Mouse (Mus musculus): ENCODE data around the gene Fry. TPM values are rescaled to one million over a fixed set of nuclear protein-coding genes. Genes with fewer than 3 reads are reported as not detected.

The Fry gene
- total RNA-seq, 2 experiments from 2014 or later = 18.4 to 26.7 TPM

- ATAC-seq (replicated peaks; ENCODE audit: poor library complexity, severe bottlenecking) = no peak
Measured at GRCm38 (mm10) chr5:150370291-150370690, 251.8 kb downstream of the Fry start.

- no peak for ATAC-seq (replicated peaks; ENCODE audit: poor library complexity, severe bottlenecking)
Measured at GRCm38 (mm10) chr5:150370895-150371294, 252.4 kb downstream of the Fry start.

GRCm38 (mm10) chr5:150372956-150373355 lies 254.5 kb downstream of the Fry start:
- ATAC-seq (replicated peaks; ENCODE audit: poor library complexity, severe bottlenecking) = no peak

DNA sequence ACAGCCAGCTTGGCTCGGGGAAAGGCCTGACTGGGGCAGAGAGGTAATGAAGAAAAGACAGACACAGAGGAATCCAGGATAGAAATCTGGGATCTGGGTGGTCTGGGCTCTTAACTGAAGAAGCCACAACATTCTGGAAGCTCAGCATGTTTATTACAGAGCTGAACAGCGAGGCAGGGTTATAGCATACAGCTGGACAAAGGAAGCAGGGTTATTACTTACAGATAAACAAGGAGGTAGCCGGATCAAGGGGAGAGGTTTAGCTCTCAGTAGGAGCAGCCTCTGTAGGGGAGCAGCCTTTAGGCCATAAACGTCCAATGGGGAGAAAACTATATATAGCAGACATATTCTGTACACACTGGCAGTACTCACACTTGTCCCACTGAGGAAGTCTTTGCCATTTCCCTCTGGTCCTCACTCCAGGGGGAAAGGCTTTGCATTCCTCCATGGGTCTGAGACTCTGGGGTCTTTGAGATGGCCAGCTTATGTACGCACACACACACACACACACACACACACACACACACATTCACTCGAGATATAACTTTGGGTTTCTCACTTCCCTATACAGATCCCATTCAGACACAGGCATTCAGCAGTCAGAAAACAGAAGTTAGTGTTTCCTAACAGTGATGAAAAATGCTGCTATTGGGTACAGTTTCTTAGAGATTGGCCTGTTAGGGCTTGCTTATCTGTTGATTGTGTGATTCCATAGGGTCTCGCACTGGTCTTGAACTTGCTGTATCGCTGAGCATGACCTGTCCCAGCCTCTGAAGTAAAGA lies 256.5 kb downstream of the Fry start:
- ATAC-seq (replicated peaks; ENCODE audit: poor library complexity, severe bottlenecking) = peak; percentile 95

DNA sequence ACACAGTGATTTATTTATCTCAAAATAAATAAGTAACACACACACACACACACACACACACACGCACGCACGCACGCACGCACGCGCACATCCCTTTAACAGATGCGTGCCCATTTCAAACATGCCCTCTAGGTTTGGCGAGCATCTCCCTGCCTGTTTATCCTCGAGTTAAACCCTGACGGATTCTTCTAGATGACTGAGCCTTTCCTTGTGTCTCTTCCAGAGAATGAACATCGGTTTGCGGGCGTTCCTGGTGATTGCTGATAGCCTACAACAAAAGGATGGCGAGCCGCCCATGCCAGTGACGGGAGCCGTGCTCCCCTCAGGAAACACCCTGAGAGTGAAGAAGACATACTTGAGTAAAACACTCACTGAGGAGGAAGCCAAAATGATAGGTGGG lies 260.1 kb downstream of the Fry start:
- ATAC-seq (replicated peaks; ENCODE audit: poor library complexity, severe bottlenecking) = no peak

DNA sequence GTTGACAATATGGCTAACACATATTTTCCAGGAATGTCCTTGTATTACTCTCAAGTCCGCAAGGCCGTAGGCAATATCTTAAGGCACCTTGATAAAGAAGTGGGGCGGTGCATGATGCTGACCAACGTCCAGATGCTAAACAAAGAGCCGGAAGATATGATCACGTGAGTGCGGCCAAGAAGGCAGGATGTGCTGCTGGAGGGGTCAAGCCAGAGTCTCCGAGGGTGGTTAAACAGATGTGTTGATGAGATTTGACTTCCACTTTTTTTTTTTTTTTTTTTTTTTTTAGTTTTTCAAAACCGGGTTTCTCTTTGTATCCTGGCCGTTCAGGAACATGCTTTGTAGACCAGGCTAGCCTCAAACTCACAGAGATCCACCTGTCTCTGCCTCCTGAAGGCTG lies 262.3 kb downstream of the Fry start:
- ATAC-seq (replicated peaks; ENCODE audit: poor library complexity, severe bottlenecking) = no peak

DNA sequence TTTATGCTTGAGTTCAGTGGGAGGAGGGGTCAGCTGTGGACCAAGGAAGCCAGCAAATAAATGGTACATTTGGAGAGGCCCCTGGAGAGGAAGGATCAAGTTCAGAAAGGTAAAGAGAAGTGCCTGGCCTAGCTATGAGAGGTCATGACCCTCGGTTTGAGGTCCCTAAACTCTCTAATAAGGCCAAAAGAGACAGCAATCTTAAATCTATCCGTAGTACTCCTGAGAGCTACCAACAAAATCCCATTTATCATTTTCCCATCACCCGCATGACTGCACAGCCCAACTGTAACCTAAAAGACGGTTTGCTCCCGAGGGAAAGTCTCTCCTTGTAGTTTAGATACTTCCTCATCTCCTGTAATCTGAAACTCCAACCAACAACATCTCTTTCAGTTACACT lies 264.0 kb downstream of the Fry start:
- ATAC-seq (replicated peaks; ENCODE audit: poor library complexity, severe bottlenecking) = no peak

- ATAC-seq (replicated peaks; ENCODE audit: poor library complexity, severe bottlenecking) = peak; percentile 65
Measured at GRCm38 (mm10) chr5:150384272-150385215, 266.1 kb downstream of the Fry start.

DNA sequence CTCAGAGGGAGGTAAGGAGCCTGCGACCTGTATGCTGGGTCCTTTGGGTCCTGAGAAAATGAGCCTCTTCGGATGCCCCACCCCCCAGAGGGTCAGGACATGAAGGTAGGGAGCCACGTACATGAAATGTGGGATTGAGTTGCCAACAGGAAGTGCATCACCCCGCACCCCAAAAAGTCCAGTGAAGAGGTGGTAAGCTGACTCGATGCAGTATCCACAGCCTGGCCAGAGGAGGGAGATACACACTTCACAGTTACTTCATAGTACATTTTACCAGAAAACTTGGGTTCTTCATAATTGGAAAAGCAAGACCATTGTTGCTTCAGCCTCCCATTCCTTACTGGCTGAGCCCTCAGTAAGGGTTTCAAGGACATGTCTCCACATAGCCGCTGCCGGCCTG lies 266.8 kb downstream of the Fry start:
- ATAC-seq (replicated peaks; ENCODE audit: poor library complexity, severe bottlenecking) = no peak

DNA sequence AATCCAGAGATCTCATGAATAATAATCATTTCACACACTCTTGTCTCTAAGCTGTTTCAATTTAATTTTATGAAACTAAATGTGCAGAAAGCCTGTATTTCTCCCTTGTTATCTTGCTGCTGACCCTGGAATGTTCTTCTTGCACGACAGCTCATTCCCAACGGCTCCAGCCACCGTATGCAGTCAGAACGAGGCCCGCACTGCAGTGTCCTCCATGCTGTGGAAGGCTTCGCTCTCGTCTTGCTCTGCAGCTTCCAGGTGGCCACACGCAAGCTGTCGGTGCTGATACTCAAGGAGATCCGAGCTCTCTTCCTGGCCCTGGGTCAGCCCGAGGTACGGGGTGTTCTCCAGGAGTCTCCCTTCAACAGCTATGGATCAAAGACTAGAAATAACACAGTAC lies 270.2 kb downstream of the Fry start:
- ATAC-seq (replicated peaks; ENCODE audit: poor library complexity, severe bottlenecking) = no peak

- ATAC-seq (replicated peaks; ENCODE audit: poor library complexity, severe bottlenecking) = no peak
Measured at GRCm38 (mm10) chr5:150389589-150390377, 271.3 kb downstream of the Fry start.

DNA sequence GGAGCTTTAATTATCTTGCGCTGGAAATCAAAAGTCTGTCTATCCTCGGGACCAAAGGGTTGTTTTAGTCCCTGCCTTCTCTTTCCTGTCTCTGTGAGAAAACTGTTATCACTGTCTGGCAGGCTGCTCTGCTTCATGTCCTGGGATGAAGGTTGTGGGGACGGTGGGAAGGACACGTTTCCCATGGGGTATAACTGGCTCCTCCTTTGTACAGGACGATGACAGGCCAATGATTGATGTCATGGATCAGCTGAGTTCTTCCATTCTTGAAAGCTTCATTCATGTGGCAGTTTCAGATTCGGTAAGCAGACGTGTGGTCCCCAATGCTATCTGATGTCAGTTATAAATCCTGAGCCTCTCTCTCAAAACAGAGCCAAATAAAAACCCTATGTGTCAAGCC lies 272.0 kb downstream of the Fry start:
- no peak for ATAC-seq (replicated peaks; ENCODE audit: poor library complexity, severe bottlenecking)

- ATAC-seq (replicated peaks; ENCODE audit: poor library complexity, severe bottlenecking) = no peak
Measured at GRCm38 (mm10) chr5:150394645-150395044, 276.2 kb downstream of the Fry start.

DNA sequence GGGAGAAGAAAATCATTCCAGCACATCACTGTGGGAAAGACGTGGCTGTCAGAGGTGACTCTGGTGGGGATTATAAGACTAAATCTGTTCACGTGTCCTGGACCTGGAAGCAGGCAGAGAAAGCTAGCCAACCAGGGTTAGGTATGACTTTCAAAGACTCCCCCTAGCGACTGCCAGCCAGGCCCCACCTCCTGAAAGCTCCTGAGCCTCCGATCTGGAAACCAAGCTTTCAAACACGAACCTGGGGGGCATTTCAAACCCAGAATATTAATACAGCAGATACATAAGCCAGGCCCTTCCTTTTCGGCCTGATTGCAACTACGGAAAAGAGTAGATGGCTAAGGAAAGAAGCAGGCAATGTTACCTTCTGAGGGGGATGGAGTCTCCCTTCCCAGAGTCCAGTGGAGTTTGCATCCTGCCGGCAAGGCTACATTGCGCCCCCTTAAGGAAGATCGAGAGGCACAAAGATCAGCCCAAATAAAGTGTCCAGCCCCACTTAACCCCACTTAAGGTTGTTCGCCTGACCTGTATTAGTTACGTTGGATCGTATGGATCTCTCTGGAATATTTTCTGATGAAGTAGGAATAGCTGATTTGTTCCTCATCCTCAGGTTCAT lies 284.5 kb downstream of the Fry start:
- no peak for ATAC-seq (replicated peaks; ENCODE audit: poor library complexity, severe bottlenecking)

- no peak for ATAC-seq (replicated peaks; ENCODE audit: poor library complexity, severe bottlenecking)
Measured at GRCm38 (mm10) chr5:150404867-150405266, 286.4 kb downstream of the Fry start.

- ATAC-seq (replicated peaks; ENCODE audit: poor library complexity, severe bottlenecking) = 0 out of 2 replicates have a peak, but pooled peaks have one; percentile 46
Measured at GRCm38 (mm10) chr5:150408979-150409378, 290.5 kb downstream of the Fry start.

DNA sequence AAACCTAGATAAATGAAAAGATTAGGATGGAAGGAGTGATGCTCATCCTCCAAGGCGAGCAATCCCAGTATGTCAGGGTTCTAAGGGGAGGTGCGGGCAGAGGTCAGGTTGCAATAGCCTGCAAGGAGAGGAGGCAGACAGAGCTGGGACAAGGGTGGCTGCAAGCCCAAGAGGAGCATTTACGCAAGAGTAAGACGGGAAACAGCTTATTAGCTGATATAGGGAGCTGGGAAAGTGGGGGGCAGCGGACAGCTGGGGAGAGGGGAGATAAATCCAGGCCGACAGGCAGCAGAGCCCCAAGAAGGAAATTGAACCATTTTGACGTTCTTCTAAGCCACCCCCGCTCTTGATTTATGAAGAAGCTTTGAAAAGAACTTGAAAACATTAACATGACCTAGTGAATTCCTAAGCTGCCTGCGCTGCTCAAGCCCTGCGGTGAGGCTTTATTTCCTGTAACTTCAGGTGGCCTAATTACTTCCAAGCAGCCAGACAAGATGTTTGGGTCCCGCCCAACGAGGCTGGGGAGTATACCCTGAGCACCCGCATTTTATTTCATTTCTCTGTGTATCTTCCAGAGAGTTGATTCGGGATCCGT lies 291.1 kb downstream of the Fry start:
- ATAC-seq (replicated peaks; ENCODE audit: poor library complexity, severe bottlenecking) = peak; percentile 33; the same call in 1 of the 2 replicates

GRCm38 (mm10) chr5:150412750-150413450 lies 294.5 kb downstream of the Fry start:
- ATAC-seq (replicated peaks; ENCODE audit: poor library complexity, severe bottlenecking) = no peak

- ATAC-seq (replicated peaks; ENCODE audit: poor library complexity, severe bottlenecking) = no peak
Measured at GRCm38 (mm10) chr5:150414823-150415222, 296.4 kb downstream of the Fry start.

Measured in granulocyte monocyte progenitor cell, adult 5-6 weeks (primary cell).